Comparison of ENCODE assay signal across 18 mouse cellular contexts in genomic region chrX:20980901-20981300, GRCm38 (mm10). TPM values are rescaled to one million over a fixed set of nuclear protein-coding genes. Genes with fewer than 3 reads are reported as not detected.
DNase-seq lines count a peak whose midpoint lies in the region; TF ChIP-seq lines count a peak whose summit lies in the region.
"Had no signal": no experiment of that assay in that cellular context is flagged by ENCODE, and none has a peak within 500 bp of the region (broad histone marks: within the 10 kb centered on the region; RNA-seq: fewer than 3 reads in every experiment).

No protein-coding gene starts in this region.

- H3K4me1 ChIP-seq in MEL (ENCODE audit: control insufficient read depth in 1 of 2, insufficient read depth in 2 of 2, low read length in 2 of 2) = peaks cover 2 to 8% of the 10 kb centered on the region in 2 experiments; a peak in 2 of 4 replicates
- H3K4me1 ChIP-seq in heart, adult 2 months (ENCODE audit: control insufficient read depth, insufficient read depth, low read length) = no peaks in the 10 kb centered on the region

- H3K9me3 ChIP-seq in MEL (replicated peaks; ENCODE audit: insufficient read depth, low read length) = no peaks in the 10 kb centered on the region
- H3K9me3 ChIP-seq: G1E had no signal

- peaks cover 4 to 12% of the 10 kb centered on the region in 2 experiments; a peak in 3 of 4 replicates for H3K36me3 ChIP-seq in MEL (ENCODE audit: control insufficient read depth in 1 of 2, insufficient read depth in 2 of 2, low read length in 2 of 2)
- no peaks in the 10 kb centered on the region for H3K36me3 ChIP-seq in heart, adult 2 months (ENCODE audit: control insufficient read depth, insufficient read depth, low read length)

- H3K4me3 ChIP-seq in MEL (ENCODE audit: control insufficient read depth in 1 of 2, insufficient read depth in 1 of 2, low read depth in 2 of 2, low read length in 2 of 2) = no peak overlapping the region
- no peak overlapping the region for H3K4me3 ChIP-seq in heart, adult 2 months

- no peaks in the 10 kb centered on the region for H3K27me3 ChIP-seq in MEL (ENCODE audit: control insufficient read depth in 1 of 2, insufficient read depth in 2 of 2, low read length in 2 of 2)
- no peaks in the 10 kb centered on the region for H3K27me3 ChIP-seq in heart, adult 2 months (ENCODE audit: control insufficient read depth, insufficient read depth, low read length)
- H3K27me3 ChIP-seq: CH12.LX had no signal

- WGBS in heart, adult 2 months = 47% methylated on average over 1 of the region's 1 CpGs

- H3K9ac ChIP-seq in MEL (ENCODE audit: control insufficient read depth, low read depth, low read length, poor library complexity, severe bottlenecking) = no peak overlapping the region
- H3K9ac ChIP-seq in heart, adult 2 months (ENCODE audit: low read depth, low read length) = no peak overlapping the region

- TF ChIP-seq CTCF in MEL (IDR thresholded peaks at IDR 0.05 in 2 of 3, conservative IDR thresholded peaks at IDR 0.05 in 1 of 3; ENCODE audit: control insufficient read depth in 1 of 3, insufficient read depth in 1 of 3, low read depth in 2 of 3, low read length in 3 of 3, poor library complexity in 1 of 3, severe bottlenecking in 1 of 3) = no peak
- no peak for TF ChIP-seq CTCF in heart, adult 2 months (IDR thresholded peaks at IDR 0.05)

- no peak for TF ChIP-seq POLR2A in MEL (IDR thresholded peaks at IDR 0.05; ENCODE audit: control insufficient read depth in 1 of 2, insufficient read depth in 1 of 2, low read depth in 1 of 2, low read length in 2 of 2, poor library complexity in 1 of 2)
- no peak for TF ChIP-seq POLR2A in heart, adult 2 months (IDR thresholded peaks at IDR 0.05; ENCODE audit: insufficient read depth, low read depth, low read length)

- TF ChIP-seq EP300 in MEL (IDR thresholded peaks at IDR 0.05; ENCODE audit: low read depth in 1 of 2, low read length in 2 of 2) = peak in 1 of 2 experiments; percentile 49; a peak in 1 of 4 replicates
- no peak for TF ChIP-seq EP300 in heart, adult 2 months (IDR thresholded peaks at IDR 0.05; ENCODE audit: insufficient read depth, low read depth, low read length)

- no peak for TF ChIP-seq RAD21 in MEL (IDR thresholded peaks at IDR 0.05; ENCODE audit: low read depth, low read length)

- peak; percentile 71 for DNase-seq in MEL (ENCODE audit: low read depth, low spot score)
- DNase-seq in MEL-GATA-1-ER (ENCODE audit: extremely low read depth, low read depth) = peak; percentile 29
- no peak for DNase-seq in retina, postnatal 1 day
- no peak for DNase-seq in heart, adult 2 months
- DNase-seq: adrenal gland, adult 2 months; adrenal gland, adult 8-10 months; adrenal gland, postnatal 10 days; adrenal gland, postnatal 14 days; adrenal gland, postnatal 25 days; adrenal gland, postnatal 36 days; B cell, adult 2 months; cerebellum, adult 11 months; cerebellum, adult 11-12 months; cerebellum, adult 18-20 months; cerebellum, adult 2 months; cerebellum, adult 8-10 months had no signal

- no peak overlapping the region for H3K27ac ChIP-seq in MEL (ENCODE audit: control insufficient read depth, low read depth, low read length)
- no peak overlapping the region for H3K27ac ChIP-seq in heart, adult 2 months

- no peaks in the 10 kb centered on the region for H3K79me2 ChIP-seq in MEL (ENCODE audit: control insufficient read depth, insufficient read depth, low read length, poor library complexity)
- no peaks in the 10 kb centered on the region for H3K79me2 ChIP-seq in heart, adult 2 months (replicated peaks; ENCODE audit: control insufficient read depth, insufficient read depth, low read length)

- intact Hi-C loops in heart, adult 2 months (cut with DNase I) = no loop called here

TF ChIP-seq in MEL, 35 proteins besides CTCF, POLR2A, EP300 and RAD21:
- peak; percentile 65 for TF ChIP-seq GATA1 (IDR thresholded peaks at IDR 0.05; ENCODE audit: low read depth, low read length)
- TF ChIP-seq MAZ (IDR thresholded peaks at IDR 0.05; ENCODE audit: low read depth, low read length) = no peak
- no peak for TF ChIP-seq HCFC1 (IDR thresholded peaks at IDR 0.05; ENCODE audit: low read depth, low read length)
- no peak for TF ChIP-seq NRF1 (IDR thresholded peaks at IDR 0.05; ENCODE audit: insufficient read depth, low read depth, low read length, poor library complexity, severe bottlenecking)

RNA-seq across cellular contexts. Expression of gene Uxt, which starts 19.1 kb away (rescaled TPM):
- 62.3 and 78.8 TPM in 2 replicates for total RNA-seq in MEL (2012; rRNA removed)
- 10 to 100 TPM in 1 of 2 experiments, not detected in 1; 88.8 TPM for polyA plus RNA-seq in MEL (2012; ENCODE audit: insufficient read depth in 1 of 2, insufficient read length in 2 of 2, low read depth in 1 of 2, low replicate concordance in 2 of 2, missing spikeins in 1 of 2)
- 10 to 100 TPM; 33.5 to 42.8 TPM for total RNA-seq in heart, adult 2 months (2021)
- polyA plus RNA-seq in heart, adult 2 months (2012; rRNA removed) = 21.9 and 36.8 TPM in 2 replicates

RNA-seq across cellular contexts. Expression of gene Elk1, which starts 30.5 kb away (rescaled TPM):
- 5.4 and 6.1 TPM in 2 replicates for total RNA-seq in MEL (2012; rRNA removed)
- 10 to 100 TPM in 1 of 2 experiments, not detected in 1; 12.5 TPM for polyA plus RNA-seq in MEL (2012; ENCODE audit: insufficient read depth in 1 of 2, insufficient read length in 2 of 2, low read depth in 1 of 2, low replicate concordance in 2 of 2, missing spikeins in 1 of 2)
- total RNA-seq in heart, adult 2 months (2021) = 10 to 100 TPM in 1 of 2 experiments, 1 to 10 TPM in 1; 8.6 to 10.1 TPM
- polyA plus RNA-seq in heart, adult 2 months (2012; rRNA removed) = 11.9 and 14.0 TPM in 2 replicates

RNA-seq across cellular contexts. Expression of gene Cfp, which starts 49.5 kb away (rescaled TPM):
- total RNA-seq in MEL (2012; rRNA removed) = 2.0 and 2.6 TPM in 2 replicates
- polyA plus RNA-seq in MEL (2012; ENCODE audit: insufficient read depth in 1 of 2, insufficient read length in 2 of 2, low read depth in 1 of 2, low replicate concordance in 2 of 2, missing spikeins in 1 of 2) = 10 to 100 TPM in 1 of 2 experiments, not detected in 1; 11.4 TPM
- 10 to 100 TPM in 1 of 2 experiments, 1 to 10 TPM in 1; 7.9 to 12.8 TPM for total RNA-seq in heart, adult 2 months (2021)
- 10.8 and 12.2 TPM in 2 replicates for polyA plus RNA-seq in heart, adult 2 months (2012; rRNA removed)

Comparison
In these comparisons a context has a peak if more than half of its experiments do, and no peak if none do; other contexts are left out.
1. DNase-seq: peak in MEL (single experiment) and MEL-GATA-1-ER (single experiment); none in retina, postnatal 1 day (single experiment) and heart, adult 2 months (0 of 2).